Mouse (Mus musculus): ENCODE results near the gene Rsph3a. TPM values are rescaled to one million over a fixed set of nuclear protein-coding genes. Genes with fewer than 3 reads are reported as not detected.
"Not testable (repeated sequence)": the region's sequence is repeated elsewhere in the genome, so short reads cannot be mapped to it uniquely, and the experiment has no call there.

Rsph3a gene
- total RNA-seq, 2 experiments from 2014 or later: 27.5 to 39.6 TPM

GRCm38 (mm10) chr17:8022675-8023074 lies 77.3 kb downstream of the Rsph3a start:
- intact Hi-C loops (cut with DNase I); DNase-seq (ENCODE audit: low spot score): not testable (repeated sequence)

GRCm38 (mm10) chr17:8027475-8028168 lies 82.2 kb downstream of the Rsph3a start:
- DNase-seq (ENCODE audit: low spot score); intact Hi-C loops (cut with DNase I): not testable (repeated sequence)

Other genes with a start within 250 kb of the Rsph3a start
- 10 to 100 TPM; 20.2 to 20.7 TPM for gene Fndc1, start 118.3 kb upstream of the Rsph3a start, total RNA-seq (2021)
- 1 to 10 TPM; 1.8 to 2.6 TPM for gene Tagap, start 19.6 kb upstream of the Rsph3a start, total RNA-seq (2021)
- not detected for gene Gm49673, start 202.2 kb downstream of the Rsph3a start, total RNA-seq (2021)
- gene Rnaset2a, start 202.5 kb downstream of the Rsph3a start, total RNA-seq (2021): 10 to 100 TPM; 20.2 to 25.2 TPM
- 10 to 100 TPM; 12.3 to 13.8 TPM for gene Fgfr1op, start 219.9 kb downstream of the Rsph3a start, total RNA-seq (2021)

Data from heart, postnatal 25 days (tissue).